Mouse (Mus musculus) stomach, postnatal 0 days (tissue): ENCODE results near the gene Npy2r. TPM values are rescaled to one million over a fixed set of nuclear protein-coding genes. Genes with fewer than 3 reads are reported as not detected.

ENCODE experiments used
- ATAC-seq: fragments of 200-750 bp; cut with Nextera tagmentation; 2 replicates; pipeline ENCODE4 v1.8.0; 2017; ENCODE audit not compliant: low FRiP score, low TSS enrichment
- DNase-seq: peaks from one replicate; pipeline ENCODE4 v3.0.0-alpha.2; 2016; ENCODE audit warnings: low spot score
- H3K27ac ChIP-seq: fragments of 300-500 bp; sonication (generic); replicated peaks from 2 replicates; pipeline ENCODE4 v1.5.1; 2014; ENCODE audit warnings: mild to moderate bottlenecking, control low read depth
- H3K27me3 ChIP-seq: fragments of 300-500 bp; sonication (generic); 2 replicates; pipeline ENCODE4 v1.6.1; 2014; ENCODE audit warnings: low read length; ENCODE audit not compliant: control insufficient read depth, insufficient read depth
- H3K36me3 ChIP-seq: fragments of 300-500 bp; sonication (generic); 2 replicates; pipeline ENCODE4 v1.6.1; 2014; ENCODE audit warnings: low read length, mixed read lengths; ENCODE audit not compliant: control insufficient read depth, insufficient read depth
- H3K4me1 ChIP-seq: fragments of 300-500 bp; sonication (generic); replicated peaks from 2 replicates; pipeline ENCODE4 v1.6.1; 2014; ENCODE audit warnings: antibody characterized with exemption; ENCODE audit not compliant: control insufficient read depth, insufficient read depth
- H3K4me2 ChIP-seq: fragments of 300-500 bp; sonication (generic); replicated peaks from 2 replicates; pipeline ENCODE4 v1.6.1; 2014; ENCODE audit warnings: low read depth, mild to moderate bottlenecking, control low read depth, moderate library complexity
- H3K4me3 ChIP-seq: fragments of 300-500 bp; sonication (generic); 2 replicates; pipeline ENCODE4 v1.5.1; 2014; ENCODE audit warnings: low read depth, low read length, control low read depth
- H3K9ac ChIP-seq: fragments of 300-500 bp; sonication (generic); 2 replicates; pipeline ENCODE4 v1.6.1; 2014; ENCODE audit warnings: mild to moderate bottlenecking, low read length, control low read depth, mixed read lengths
- H3K9me3 ChIP-seq: fragments of 300-500 bp; sonication (generic); 2 replicates; pipeline ENCODE4 v1.6.1; 2016; ENCODE audit warnings: low read length; ENCODE audit not compliant: control insufficient read depth
- CTCF ChIP-seq: IDR thresholded peaks from 2 replicates; pipeline ENCODE4 v1.5.1; 2016; ENCODE audit warnings: antibody characterized with exemption, low read depth, mild to moderate bottlenecking, moderate library complexity
- EP300 ChIP-seq: optimal IDR thresholded peaks from 2 replicates; pipeline ENCODE3; 2016; ENCODE audit warnings: antibody characterized with exemption
- WGBS: fragments of 180-500 bp; shearing (Covaris S2); extraction: QIAGEN DNeasy Blood & Tissue Kit; methylation state at CpG from one replicate; pipeline ENCODE4 v1.1.7; 2014; 5-methylcytosine and 5-hydroxymethylcytosine counted together
- polyA plus RNA-seq: library from polyadenylated mRNA; unstranded; fragments of >200 nt; fragmentation: Nextera tagmentation; extraction: Ambion mirVana; gene quantifications from 2 replicates; pipeline ENCODE4 v1.2.1, GENCODE M21; 2015

Gene Npy2r
- polyA plus RNA-seq, 1 experiment from 2014 or later: 0.18 TPM

- 79% methylated on average over 5 of the region's 5 CpGs for WGBS
- H3K27me3 ChIP-seq: no peaks in the 10 kb centered on the region
- H3K4me2 ChIP-seq: no peak overlapping the region
- H3K9me3 ChIP-seq: no peaks in the 10 kb centered on the region
- H3K27ac ChIP-seq: no peak overlapping the region
- no peak overlapping the region for H3K4me3 ChIP-seq
- no peaks in the 10 kb centered on the region for H3K36me3 ChIP-seq
- TF ChIP-seq EP300: no peak
- no peak for TF ChIP-seq CTCF
- DNase-seq (no peak), ATAC-seq (no peak)
- H3K4me1 ChIP-seq: no peaks in the 10 kb centered on the region
- no peak overlapping the region for H3K9ac ChIP-seq
These were observed 7.9 kb downstream of the Npy2r start for GRCm38 (mm10) chr3:82539951-82540350.

GRCm38 (mm10) chr3:82524792-82525191 is 23.1 kb downstream of the Npy2r start:
- Histone ChIP-seq H3K36me3 (no peaks in the 10 kb centered on the region), H3K9me3 (no peaks in the 10 kb centered on the region), H3K9ac (no peak overlapping the region), H3K4me3 (no peak overlapping the region), H3K4me1 (no peaks in the 10 kb centered on the region), H3K27me3 (no peaks in the 10 kb centered on the region), H3K4me2 (no peak overlapping the region), H3K27ac (no peak overlapping the region)
- TF ChIP-seq CTCF (no peak), EP300 (no peak)
- whole genome bisulfite sequencing: 79% methylated on average over 1 of the region's 1 CpGs
- DNase-seq (no peak), ATAC-seq (no peak)

- Histone ChIP-seq H3K9me3 (no peaks in the 10 kb centered on the region), H3K4me3 (no peak overlapping the region), H3K27ac (no peak overlapping the region), H3K4me1 (no peaks in the 10 kb centered on the region), H3K27me3 (no peaks in the 10 kb centered on the region), H3K4me2 (no peak overlapping the region), H3K9ac (no peak overlapping the region), H3K36me3 (no peaks in the 10 kb centered on the region)
- TF ChIP-seq CTCF: no peak
- no peak for TF ChIP-seq EP300
- DNase-seq (no peak), ATAC-seq (no peak)
- WGBS: 59% methylated on average over 4 of the region's 4 CpGs
These were observed 49.9 kb downstream of the Npy2r start for GRCm38 (mm10) chr3:82498006-82498405.

Other genes starting within 250 kb of the Npy2r start
- 4.7 and 5.5 TPM in 2 replicates for gene Map9, start 190.0 kb downstream of the Npy2r start, polyA plus RNA-seq